Mouse (Mus musculus): ENCODE results near the gene Amacr. TPM values are rescaled to one million over a fixed set of nuclear protein-coding genes. Genes with fewer than 3 reads are reported as not detected.
"Not testable (repeated sequence)": the region's sequence is repeated elsewhere in the genome, so short reads cannot be mapped to it uniquely, and the experiment has no call there.

The Amacr gene
- total and polyA plus RNA-seq, 3 experiments = 15.7 to 43.0 (median 29.6) TPM

- H3K9ac ChIP-seq (ENCODE audit: insufficient read depth, low read depth) = no peak overlapping the region
- in situ Hi-C loops (cut with MboI; ENCODE audit: low pct_ligation_motif_present, low pct_unique_long_range_greater_than_20kb, low sequenced_read_pairs) = no loop called here
- peaks cover 30 to 61% of the 10 kb centered on the region in 2 experiments for H3K36me3 ChIP-seq (replicated peaks in 1 of 2; ENCODE audit: control insufficient read depth in 1 of 2, insufficient read depth in 1 of 2, low read length in 1 of 2)
- H3K4me2 ChIP-seq (ENCODE audit: insufficient read depth, low read depth, poor library complexity, severe bottlenecking) = no peak overlapping the region
- dilution Hi-C loops (cut with MboI; ENCODE audit: extremely low pct_ligation_motif_present, extremely low pct_unique_long_range_greater_than_20kb, low sequenced_read_pairs) = no loop called here
- no peak overlapping the region for H3K4me3 ChIP-seq (replicated peaks in 1 of 3; ENCODE audit: low read depth in 2 of 3, low read length in 2 of 3, poor library complexity in 1 of 3)
- no peaks in the 10 kb centered on the region for H3K9me3 ChIP-seq (replicated peaks; ENCODE audit: low read length)
- no peak for TF ChIP-seq ZMIZ1 (IDR thresholded peaks at IDR 0.05; ENCODE audit: low read depth, low read length)
- DNase-seq (ENCODE audit: extremely low read depth) = no peak
- no peaks in the 10 kb centered on the region for H3K27me3 ChIP-seq (replicated peaks)
- H3K27ac ChIP-seq (ENCODE audit: insufficient read depth, low read depth) = no peak overlapping the region
- no peaks in the 10 kb centered on the region for H3K79me2 ChIP-seq (replicated peaks; ENCODE audit: control insufficient read depth, extremely low read depth, insufficient read depth, poor library complexity, severe bottlenecking)
- H3K4me1 ChIP-seq (ENCODE audit: control insufficient read depth in 1 of 2, insufficient read depth in 2 of 2) = peaks cover 0 to 11% of the 10 kb centered on the region in 2 experiments; a peak in 2 of 4 replicates
Measured at GRCm38 (mm10) chr15:10985756-10986155, 4.2 kb downstream of the Amacr start.

DNA sequence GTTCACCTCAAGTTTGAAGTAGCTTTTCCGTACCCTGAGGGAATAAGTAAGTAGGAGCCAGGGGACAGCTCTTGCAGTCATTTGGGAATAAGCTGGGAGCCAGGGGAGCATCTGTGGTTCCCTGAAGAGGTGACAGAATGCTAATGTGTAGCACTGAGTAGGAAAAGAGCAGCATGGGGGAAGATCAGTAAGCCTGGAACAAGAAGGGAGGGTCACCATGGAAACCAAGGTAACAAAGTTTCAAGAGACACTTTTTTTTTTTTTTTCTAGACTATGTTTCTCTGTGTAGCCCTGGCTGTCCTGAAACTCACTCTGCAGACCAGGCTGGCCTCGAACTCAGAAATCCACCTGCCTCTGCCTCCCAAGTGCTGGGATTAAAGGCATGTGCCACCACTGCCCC, 4.9 kb downstream of the Amacr start:
- dilution Hi-C loops (cut with MboI; ENCODE audit: extremely low pct_ligation_motif_present, extremely low pct_unique_long_range_greater_than_20kb, low sequenced_read_pairs); H3K4me2 ChIP-seq (ENCODE audit: insufficient read depth, low read depth, poor library complexity, severe bottlenecking); H3K27ac ChIP-seq (ENCODE audit: insufficient read depth, low read depth); in situ Hi-C loops (cut with MboI; ENCODE audit: low pct_ligation_motif_present, low pct_unique_long_range_greater_than_20kb, low sequenced_read_pairs); H3K4me3 ChIP-seq (replicated peaks in 1 of 3; ENCODE audit: low read depth in 2 of 3, low read length in 2 of 3, poor library complexity in 1 of 3); H3K9ac ChIP-seq (ENCODE audit: insufficient read depth, low read depth); H3K9me3 ChIP-seq (replicated peaks; ENCODE audit: low read length); H3K27me3 ChIP-seq (replicated peaks); H3K79me2 ChIP-seq (replicated peaks; ENCODE audit: control insufficient read depth, extremely low read depth, insufficient read depth, poor library complexity, severe bottlenecking); DNase-seq (ENCODE audit: extremely low read depth): not testable (repeated sequence)
- H3K36me3 ChIP-seq (replicated peaks in 1 of 2; ENCODE audit: control insufficient read depth in 1 of 2, insufficient read depth in 1 of 2, low read length in 1 of 2) = peaks cover 30 to 62% of the 10 kb centered on the region in 2 experiments
- H3K4me1 ChIP-seq (ENCODE audit: control insufficient read depth in 1 of 2, insufficient read depth in 2 of 2) = peaks cover 0 to 10% of the 10 kb centered on the region in 2 experiments; a peak in 2 of 4 replicates

GRCm38 (mm10) chr15:10990411-10990810, 8.9 kb downstream of the Amacr start:
- no peak for TF ChIP-seq ELF1 (IDR thresholded peaks at IDR 0.05; ENCODE audit: low read depth, low read length)
- Histone ChIP-seq H3K27me3 (replicated peaks) (no peaks in the 10 kb centered on the region), H3K9ac (ENCODE audit: insufficient read depth, low read depth) (no peak overlapping the region), H3K4me3 (replicated peaks in 1 of 3; ENCODE audit: low read depth in 2 of 3, low read length in 2 of 3, poor library complexity in 1 of 3) (no peak overlapping the region), H3K79me2 (replicated peaks; ENCODE audit: control insufficient read depth, extremely low read depth, insufficient read depth, poor library complexity, severe bottlenecking) (no peaks in the 10 kb centered on the region), H3K9me3 (replicated peaks; ENCODE audit: low read length) (no peaks in the 10 kb centered on the region), H3K27ac (ENCODE audit: insufficient read depth, low read depth) (no peak overlapping the region), H3K36me3 (replicated peaks in 1 of 2; ENCODE audit: control insufficient read depth in 1 of 2, insufficient read depth in 1 of 2, low read length in 1 of 2) (peaks cover 32 to 64% of the 10 kb centered on the region in 2 experiments), H3K4me2 (ENCODE audit: insufficient read depth, low read depth, poor library complexity, severe bottlenecking) (no peak overlapping the region), H3K4me1 (ENCODE audit: control insufficient read depth in 1 of 2, insufficient read depth in 2 of 2) (no peaks in the 10 kb centered on the region)
- DNase-seq (ENCODE audit: extremely low read depth) = no peak
- dilution Hi-C loops (cut with MboI; ENCODE audit: extremely low pct_ligation_motif_present, extremely low pct_unique_long_range_greater_than_20kb, low sequenced_read_pairs) = no loop called here
- in situ Hi-C loops (cut with MboI; ENCODE audit: low pct_ligation_motif_present, low pct_unique_long_range_greater_than_20kb, low sequenced_read_pairs) = no loop called here

GRCm38 (mm10) chr15:10991566-10991965, 10.0 kb downstream of the Amacr start:
- TF ChIP-seq CTCF (conservative IDR thresholded peaks at IDR 0.05 in 1 of 2, IDR thresholded peaks at IDR 0.05 in 1 of 2; ENCODE audit: low read depth in 2 of 2, low read length in 2 of 2) (peak; percentile 25 to 68; a peak in 3 of 4 replicates), SMC3 (IDR thresholded peaks at IDR 0.05; ENCODE audit: low read depth, low read length) (peak; percentile 49), HCFC1 (IDR thresholded peaks at IDR 0.05; ENCODE audit: low read depth, low read length) (no peak), RAD21 (IDR thresholded peaks at IDR 0.05; ENCODE audit: low read depth, low read length) (peak; percentile 43), BHLHE40 (IDR thresholded peaks at IDR 0.05; ENCODE audit: low read depth, low read length) (no peak)
- peak; percentile 39 for DNase-seq (ENCODE audit: extremely low read depth)
- Histone ChIP-seq H3K9me3 (replicated peaks; ENCODE audit: low read length) (no peaks in the 10 kb centered on the region), H3K9ac (ENCODE audit: insufficient read depth, low read depth) (no peak overlapping the region), H3K4me3 (replicated peaks in 1 of 3; ENCODE audit: low read depth in 2 of 3, low read length in 2 of 3, poor library complexity in 1 of 3) (no peak overlapping the region), H3K4me1 (ENCODE audit: control insufficient read depth in 1 of 2, insufficient read depth in 2 of 2) (no peaks in the 10 kb centered on the region), H3K36me3 (replicated peaks in 1 of 2; ENCODE audit: control insufficient read depth in 1 of 2, insufficient read depth in 1 of 2, low read length in 1 of 2) (peaks cover 29 to 64% of the 10 kb centered on the region in 2 experiments), H3K4me2 (ENCODE audit: insufficient read depth, low read depth, poor library complexity, severe bottlenecking) (no peak overlapping the region), H3K27me3 (replicated peaks) (no peaks in the 10 kb centered on the region), H3K79me2 (replicated peaks; ENCODE audit: control insufficient read depth, extremely low read depth, insufficient read depth, poor library complexity, severe bottlenecking) (no peaks in the 10 kb centered on the region), H3K27ac (ENCODE audit: insufficient read depth, low read depth) (no peak overlapping the region)
- in situ Hi-C loops (cut with MboI; ENCODE audit: low pct_ligation_motif_present, low pct_unique_long_range_greater_than_20kb, low sequenced_read_pairs) = no loop called here
- dilution Hi-C loops (cut with MboI; ENCODE audit: extremely low pct_ligation_motif_present, extremely low pct_unique_long_range_greater_than_20kb, low sequenced_read_pairs) = no loop called here

All from CH12.LX (cell line).